Mouse (Mus musculus): ENCODE results near the gene Icosl. TPM values are rescaled to one million over a fixed set of nuclear protein-coding genes. Genes with fewer than 3 reads are reported as not detected.

Gene Icosl
- polyA plus RNA-seq, 1 experiment from 2014 or later: 7.2 TPM

- H3K9ac ChIP-seq: no peak overlapping the region
- no peaks in the 10 kb centered on the region for H3K36me3 ChIP-seq (ENCODE audit: insufficient read depth)
- no peak for TF ChIP-seq CTCF (IDR thresholded peaks at IDR 0.05; ENCODE audit: low read depth)
- 0 out of 2 replicates have a peak, but pooled peaks cover 2% of the 10 kb centered on the region for H3K4me1 ChIP-seq (ENCODE audit: insufficient read depth)
- no peak for DNase-seq
- H3K4me3 ChIP-seq (ENCODE audit: low read depth, low read length): no peak overlapping the region
- ATAC-seq (ENCODE audit: insufficient read depth): no peak
- 80% methylated on average over 9 of the region's 10 CpGs for WGBS
- no peaks in the 10 kb centered on the region for H3K9me3 ChIP-seq (ENCODE audit: low read depth, low read length)
- H3K27ac ChIP-seq (ENCODE audit: low read depth): no peak overlapping the region
- H3K4me2 ChIP-seq: no peak overlapping the region
- 0 out of 2 replicates have a peak, but pooled peaks cover under 1% of the 10 kb centered on the region for H3K27me3 ChIP-seq (ENCODE audit: insufficient read depth, low read length)
Observed at GRCm38 (mm10) chr10:78048061-78048730, 20.9 kb upstream of the Icosl start.

- no peak overlapping the region for H3K4me3 ChIP-seq (ENCODE audit: low read depth, low read length)
- no peak for TF ChIP-seq CTCF (IDR thresholded peaks at IDR 0.05; ENCODE audit: low read depth)
- H3K9ac ChIP-seq: no peak overlapping the region
- no peaks in the 10 kb centered on the region for H3K4me1 ChIP-seq (ENCODE audit: insufficient read depth)
- ATAC-seq (ENCODE audit: insufficient read depth) (no peak), DNase-seq (no peak)
- no peaks in the 10 kb centered on the region for H3K36me3 ChIP-seq (ENCODE audit: insufficient read depth)
- WGBS: 51% methylated on average over 11 of the region's 11 CpGs
- no peaks in the 10 kb centered on the region for H3K9me3 ChIP-seq (ENCODE audit: low read depth, low read length)
- H3K27me3 ChIP-seq (ENCODE audit: insufficient read depth, low read length): no peaks in the 10 kb centered on the region
- H3K4me2 ChIP-seq: no peak overlapping the region
- no peak overlapping the region for H3K27ac ChIP-seq (ENCODE audit: low read depth)
Observed at GRCm38 (mm10) chr10:78049519-78050035, 19.5 kb upstream of the Icosl start.

GRCm38 (mm10) chr10:78054633-78055565, 14.2 kb upstream of the Icosl start:
- DNase-seq (peak; percentile 93), ATAC-seq (ENCODE audit: insufficient read depth) (peak; percentile 94)
- no peak for TF ChIP-seq CTCF (IDR thresholded peaks at IDR 0.05; ENCODE audit: low read depth)
- Histone ChIP-seq H3K27ac (ENCODE audit: low read depth) (peak overlapping the region; percentile 60; the same call in 1 of the 2 replicates), H3K4me2 (peak overlapping the region; percentile 27; the same call in 1 of the 2 replicates), H3K4me3 (ENCODE audit: low read depth, low read length) (no peak overlapping the region), H3K9me3 (ENCODE audit: low read depth, low read length) (no peaks in the 10 kb centered on the region), H3K4me1 (ENCODE audit: insufficient read depth) (no peaks in the 10 kb centered on the region), H3K36me3 (ENCODE audit: insufficient read depth) (no peaks in the 10 kb centered on the region), H3K27me3 (ENCODE audit: insufficient read depth, low read length) (no peaks in the 10 kb centered on the region), H3K9ac (no peak overlapping the region)
- WGBS: 42% methylated on average over 19 of the region's 19 CpGs

DNA sequence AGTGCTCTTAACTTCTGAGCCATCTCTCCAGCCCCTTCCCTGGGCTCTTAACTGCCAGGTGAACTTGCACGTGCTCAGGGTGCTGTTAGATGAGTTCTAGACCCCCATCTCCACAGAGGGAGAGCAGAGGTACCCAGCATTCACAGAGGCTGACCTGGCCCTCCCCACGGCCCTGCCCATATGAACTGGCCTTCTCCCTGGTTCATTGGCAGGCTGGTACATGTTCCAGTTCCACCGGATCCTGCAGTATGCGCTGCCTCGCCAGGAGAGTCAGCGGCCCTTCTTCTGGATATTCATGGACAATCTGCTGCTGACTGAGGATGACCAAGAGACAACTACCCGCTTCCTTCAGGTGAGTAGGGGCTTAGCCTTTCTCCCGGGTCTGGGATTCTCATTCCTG, 12.0 kb upstream of the Icosl start:
- 82% methylated on average over 8 of the region's 8 CpGs for WGBS
- ATAC-seq (ENCODE audit: insufficient read depth) (no peak), DNase-seq (no peak)
- TF ChIP-seq CTCF (IDR thresholded peaks at IDR 0.05; ENCODE audit: low read depth): no peak
- Histone ChIP-seq H3K27ac (ENCODE audit: low read depth) (no peak overlapping the region), H3K4me3 (ENCODE audit: low read depth, low read length) (no peak overlapping the region), H3K4me2 (no peak overlapping the region), H3K27me3 (ENCODE audit: insufficient read depth, low read length) (no peaks in the 10 kb centered on the region), H3K4me1 (ENCODE audit: insufficient read depth) (no peaks in the 10 kb centered on the region), H3K9ac (no peak overlapping the region), H3K36me3 (ENCODE audit: insufficient read depth) (no peaks in the 10 kb centered on the region), H3K9me3 (ENCODE audit: low read depth, low read length) (no peaks in the 10 kb centered on the region)

- H3K27me3 ChIP-seq (ENCODE audit: insufficient read depth, low read length): no peaks in the 10 kb centered on the region
- no peak for TF ChIP-seq CTCF (IDR thresholded peaks at IDR 0.05; ENCODE audit: low read depth)
- 75% methylated on average over 9 of the region's 9 CpGs for WGBS
- H3K9ac ChIP-seq: no peak overlapping the region
- H3K27ac ChIP-seq (ENCODE audit: low read depth): no peak overlapping the region
- H3K36me3 ChIP-seq (ENCODE audit: insufficient read depth): no peaks in the 10 kb centered on the region
- H3K4me3 ChIP-seq (ENCODE audit: low read depth, low read length): no peak overlapping the region
- no peak overlapping the region for H3K4me2 ChIP-seq
- no peaks in the 10 kb centered on the region for H3K9me3 ChIP-seq (ENCODE audit: low read depth, low read length)
- ATAC-seq (ENCODE audit: insufficient read depth) (no peak), DNase-seq (no peak)
- H3K4me1 ChIP-seq (ENCODE audit: insufficient read depth): no peaks in the 10 kb centered on the region
Observed at GRCm38 (mm10) chr10:78063122-78063521, 6.0 kb upstream of the Icosl start.

DNA sequence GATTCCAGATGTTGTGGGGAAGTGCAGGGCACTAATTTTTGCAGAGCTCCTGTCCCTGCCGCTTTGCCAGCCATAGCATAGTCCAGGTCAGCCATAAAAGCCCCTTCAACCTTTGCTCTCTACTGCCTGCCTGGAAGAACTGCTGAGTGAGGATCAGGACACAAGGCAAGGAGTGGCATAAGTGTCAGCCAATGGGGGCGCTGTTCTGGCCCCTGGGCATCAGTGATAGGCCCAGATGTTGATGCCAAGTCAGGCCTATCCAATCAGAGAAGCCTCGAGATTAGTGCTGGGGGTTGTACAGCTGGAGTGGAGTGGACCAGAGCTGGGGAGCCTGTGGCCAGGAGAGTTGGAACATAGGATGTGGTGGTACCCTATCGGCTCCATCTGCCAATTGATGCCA, 1.9 kb upstream of the Icosl start:
- no peak overlapping the region for H3K9ac ChIP-seq
- H3K4me3 ChIP-seq (ENCODE audit: low read depth, low read length): no peak overlapping the region
- DNase-seq: peak; percentile 29
- no peaks in the 10 kb centered on the region for H3K36me3 ChIP-seq (ENCODE audit: insufficient read depth)
- no peak for TF ChIP-seq CTCF (IDR thresholded peaks at IDR 0.05; ENCODE audit: low read depth)
- WGBS: 43% methylated on average over 4 of the region's 4 CpGs
- H3K27ac ChIP-seq (ENCODE audit: low read depth): no peak overlapping the region
- no peak overlapping the region for H3K4me2 ChIP-seq
- no peaks in the 10 kb centered on the region for H3K4me1 ChIP-seq (ENCODE audit: insufficient read depth)
- no peaks in the 10 kb centered on the region for H3K9me3 ChIP-seq (ENCODE audit: low read depth, low read length)
- ATAC-seq (ENCODE audit: insufficient read depth): no peak
- peaks cover 10% of the 10 kb centered on the region; the same call in 1 of the 2 replicates for H3K27me3 ChIP-seq (ENCODE audit: insufficient read depth, low read length)

GRCm38 (mm10) chr10:78068541-78068940, 561 bp upstream of the Icosl start:
- Histone ChIP-seq H3K4me3 (ENCODE audit: low read depth, low read length) (peak overlapping the region; percentile 67), H3K4me1 (ENCODE audit: insufficient read depth) (no peaks in the 10 kb centered on the region), H3K36me3 (ENCODE audit: insufficient read depth) (no peaks in the 10 kb centered on the region), H3K9ac (peak overlapping the region; percentile 7; the same call in 1 of the 2 replicates), H3K9me3 (ENCODE audit: low read depth, low read length) (no peaks in the 10 kb centered on the region), H3K27ac (ENCODE audit: low read depth) (no peak overlapping the region), H3K27me3 (ENCODE audit: insufficient read depth, low read length) (peaks cover 10% of the 10 kb centered on the region; the same call in 1 of the 2 replicates), H3K4me2 (peak overlapping the region; percentile 98)
- no peak for TF ChIP-seq CTCF (IDR thresholded peaks at IDR 0.05; ENCODE audit: low read depth)
- ATAC-seq (ENCODE audit: insufficient read depth) (peak; percentile 16), DNase-seq (peak; percentile 27)
- WGBS: 17% methylated on average over 11 of the region's 11 CpGs

All from lung, embryonic 14.5 days (tissue).